Mouse (Mus musculus) hematopoietic stem cell, adult 5-6 weeks (primary cell): ENCODE measurements around the gene B2m. TPM values are rescaled to one million over a fixed set of nuclear protein-coding genes. Genes with fewer than 3 reads are reported as not detected.
A peak's percentile ranks its signal among the peaks of the same experiment; 100 is the strongest.

ENCODE experiments used
- ATAC-seq, 2 experiments: fragments of 125-278 bp in 1 of 2; replicated peaks in 1 of 2; 2 replicates each; pipeline ENCODE4 v1.8.0; 2016 to 2017; ENCODE audit warnings: inconsistent platforms in 2 of 2, mild to moderate bottlenecking in 2 of 2, moderate number of reproducible peaks in 2 of 2, low read depth in 1 of 2, moderate TSS enrichment in 1 of 2; ENCODE audit not compliant: low FRiP score in 2 of 2, poor library complexity in 2 of 2, severe bottlenecking in 2 of 2, insufficient read depth in 1 of 2, low TSS enrichment in 1 of 2
- total RNA-seq: library from RNA; stranded (forward); fragments of 172-1452, 232-1000 nt; gene quantifications from 2 replicates; pipeline ENCODE4 v1.2.3, GENCODE M21; 2017

The B2m gene
- total RNA-seq, 1 experiment from 2014 or later: 3,422 TPM

- ATAC-seq: peak in 1 of 2 experiments; percentile 30; a peak in 1 of 4 replicates
Measured at GRCm38 (mm10) chr2:122163430-122164195, 16.1 kb downstream of the B2m start.

GRCm38 (mm10) chr2:122164293-122164692 is 16.8 kb downstream of the B2m start:
- peak; percentile 89 to 93 for ATAC-seq

- ATAC-seq: no peak
Measured at GRCm38 (mm10) chr2:122171292-122171691, 23.8 kb downstream of the B2m start.

- no peak for ATAC-seq
Measured at GRCm38 (mm10) chr2:122172188-122172587, 24.7 kb downstream of the B2m start.

- ATAC-seq: no peak
Measured at GRCm38 (mm10) chr2:122180051-122180822, 32.8 kb downstream of the B2m start.

- no peak for ATAC-seq
Measured at GRCm38 (mm10) chr2:122185086-122185485, 37.6 kb downstream of the B2m start.

- ATAC-seq: no peak
Measured at GRCm38 (mm10) chr2:122186106-122186505, 38.6 kb downstream of the B2m start, which contains the start of the genes Patl2 and Terb2. Gene Patl2, minus strand, starts transcription at chr2:122186189. Gene Terb2, plus strand, starts transcription at chr2:122186272.

- ATAC-seq: no peak
Measured at GRCm38 (mm10) chr2:122186751-122187150, 39.3 kb downstream of the B2m start.

- no peak for ATAC-seq
Measured at GRCm38 (mm10) chr2:122191849-122192248, 44.4 kb downstream of the B2m start.

- ATAC-seq: peak; percentile 69; a peak in 3 of 4 replicates
Measured at GRCm38 (mm10) chr2:122194509-122194929, 47.0 kb downstream of the B2m start.

GRCm38 (mm10) chr2:122201501-122201900 is 54.0 kb downstream of the B2m start:
- no peak for ATAC-seq

Other genes starting within 250 kb of the B2m start
- 85.4 and 88.9 TPM in 2 replicates for gene Ctdspl2, start 191.7 kb upstream of the B2m start, total RNA-seq
- 1.4 and 1.6 TPM in 2 replicates for gene Mageb3, start 191.6 kb upstream of the B2m start, total RNA-seq
- gene Eif3j1, start 119.1 kb upstream of the B2m start, total RNA-seq: 31.4 and 32.9 TPM in 2 replicates
- gene Spg11, start 29.3 kb upstream of the B2m start, total RNA-seq: 13.6 and 16.4 TPM in 2 replicates
- gene Trim69, start 13.0 kb downstream of the B2m start, total RNA-seq: not detected in 2 replicates
- 0.44 TPM in 1 of 2 replicates, not detected in the other for gene Patl2, start 38.5 kb downstream of the B2m start, total RNA-seq
- not detected in 2 replicates for gene Terb2, start 38.6 kb downstream of the B2m start, total RNA-seq
- 84.5 and 113 TPM in 2 replicates for gene Sord, start 87.1 kb downstream of the B2m start, total RNA-seq
- 0.06 TPM in 1 of 2 replicates, not detected in the other for gene Duox2, start 150.8 kb downstream of the B2m start, total RNA-seq
- not detected in 2 replicates for gene Duoxa2, start 151.2 kb downstream of the B2m start, total RNA-seq
- not detected in 2 replicates for gene Duoxa1, start 166.0 kb downstream of the B2m start, total RNA-seq
- gene Duox1, start 168.0 kb downstream of the B2m start, total RNA-seq: not detected in 2 replicates
- 2.8 and 4.7 TPM in 2 replicates for gene Shf, start 221.5 kb downstream of the B2m start, total RNA-seq